Mouse (Mus musculus): Measurements from ENCODE around the gene Lyl1. TPM values are rescaled to one million over a fixed set of nuclear protein-coding genes. Genes with fewer than 3 reads are reported as not detected.

Gene Lyl1
- total RNA-seq, 2 experiments from 2014 or later: 5.8 to 6.7 TPM

DNA sequence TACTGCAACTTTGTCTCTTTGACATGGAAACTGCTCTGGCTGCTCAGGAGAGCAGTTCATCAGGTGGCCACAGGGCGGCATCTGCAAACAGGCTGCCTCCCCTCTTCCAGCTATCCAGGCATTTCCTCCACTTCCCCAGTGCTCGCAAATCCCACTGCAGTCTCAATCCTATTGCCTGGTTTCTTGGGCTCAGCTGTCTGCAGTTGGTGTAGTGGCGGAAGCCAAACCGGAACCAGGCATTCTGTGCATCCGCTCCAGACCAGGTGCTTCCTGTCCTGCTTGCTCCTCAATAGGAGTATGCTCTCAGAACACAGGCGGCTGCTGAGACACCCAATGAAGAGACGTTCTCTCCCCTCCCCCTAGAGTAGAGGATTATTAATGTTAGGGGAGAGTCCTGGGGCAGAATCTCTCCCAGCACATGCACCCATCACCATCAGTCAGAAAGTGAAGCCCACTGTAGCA lies 1.4 kb upstream of the Lyl1 start:
- intact Hi-C loops (cut with DNase I): loop anchor here (2.0 to 5.0 kb wide), 2 partner anchors 38 to 113 kb away; partner anchors contain the start of gene Ier2
- DNase-seq: peak; percentile 76 to 77

- DNase-seq: no peak
- intact Hi-C loops (cut with DNase I): loop anchor here (5.0 kb wide), 1 partner anchor 38 kb away; the partner anchor contains the start of gene Ier2
These were observed 731 bp upstream of the Lyl1 start for GRCm38 (mm10) chr8:84700526-84700925.

- intact Hi-C loops (cut with DNase I): loop anchor here (5.0 kb wide), 1 partner anchor 40 kb away; the partner anchor contains the start of gene Ier2
- DNase-seq: peak in 1 of 2 experiments; percentile 14
These were observed 1.3 kb downstream of the Lyl1 start for GRCm38 (mm10) chr8:84702561-84702960.

DNA sequence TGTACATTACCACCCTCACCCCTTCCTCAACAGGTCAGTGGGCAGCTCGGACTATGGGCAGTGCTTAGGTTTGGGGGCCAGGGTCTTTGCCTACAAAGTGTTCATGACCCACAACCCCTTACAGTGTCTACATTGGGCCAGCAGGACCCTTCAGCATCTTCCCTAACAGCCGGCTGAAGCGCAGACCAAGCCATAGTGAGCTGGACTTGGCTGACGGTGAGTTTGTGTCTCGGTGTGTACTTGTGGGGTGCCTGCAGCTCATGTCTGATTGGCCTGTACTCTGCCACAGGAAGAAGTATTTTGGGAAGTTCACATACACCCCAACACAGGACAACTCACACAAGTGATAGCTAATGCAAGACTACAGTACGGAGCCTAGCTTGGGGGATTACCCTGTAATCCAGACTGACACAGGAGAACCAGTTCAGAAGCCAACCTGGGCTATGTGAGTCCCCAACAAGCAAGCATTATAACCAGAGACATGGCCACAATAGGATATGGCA lies 1.8 kb downstream of the Lyl1 start:
- no peak for DNase-seq
- intact Hi-C loops (cut with DNase I): loop anchor here (5.0 kb wide), 1 partner anchor 41 kb away; the partner anchor contains the start of gene Ier2

- peak in 1 of 2 experiments; percentile 35 for DNase-seq
- intact Hi-C loops (cut with DNase I): loop anchor here (5.0 kb wide), 1 partner anchor 41 kb away; the partner anchor contains the start of gene Ier2
These were observed 2.4 kb downstream of the Lyl1 start for GRCm38 (mm10) chr8:84703466-84704249.

DNA sequence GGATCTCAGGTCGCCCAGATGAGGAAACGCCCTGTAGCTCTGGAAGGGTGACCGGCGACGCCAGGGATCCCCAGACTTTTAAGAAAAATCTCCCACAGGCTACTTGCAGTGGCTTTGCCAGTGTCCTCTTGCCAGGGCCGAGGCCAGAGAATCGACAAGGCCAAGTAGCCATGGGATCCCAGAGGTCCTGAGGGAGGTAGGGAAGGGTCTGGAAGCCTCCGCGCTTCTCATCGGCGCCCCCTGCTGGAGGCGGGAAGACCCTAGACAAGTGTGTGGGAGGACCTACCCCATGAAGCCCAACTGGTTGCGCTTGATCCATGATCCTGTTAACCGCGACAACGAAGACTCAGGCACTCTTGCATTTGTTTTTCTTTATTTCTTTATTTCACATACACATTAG lies 3.1 kb downstream of the Lyl1 start:
- intact Hi-C loops (cut with DNase I): loop anchor here (5.0 kb wide), 1 partner anchor 42 kb away; the partner anchor contains the start of gene Ier2

GRCm38 (mm10) chr8:84704867-84705831 lies 3.9 kb downstream of the Lyl1 start:
- intact Hi-C loops (cut with DNase I): loop anchor here (5.0 kb wide), 1 partner anchor 43 kb away; the partner anchor contains the start of gene Ier2
- DNase-seq: peak; percentile 58 to 61

More for the DNA sequence above, 3.1 kb downstream of the Lyl1 start:
- peak; percentile 90 for DNase-seq

DNA sequence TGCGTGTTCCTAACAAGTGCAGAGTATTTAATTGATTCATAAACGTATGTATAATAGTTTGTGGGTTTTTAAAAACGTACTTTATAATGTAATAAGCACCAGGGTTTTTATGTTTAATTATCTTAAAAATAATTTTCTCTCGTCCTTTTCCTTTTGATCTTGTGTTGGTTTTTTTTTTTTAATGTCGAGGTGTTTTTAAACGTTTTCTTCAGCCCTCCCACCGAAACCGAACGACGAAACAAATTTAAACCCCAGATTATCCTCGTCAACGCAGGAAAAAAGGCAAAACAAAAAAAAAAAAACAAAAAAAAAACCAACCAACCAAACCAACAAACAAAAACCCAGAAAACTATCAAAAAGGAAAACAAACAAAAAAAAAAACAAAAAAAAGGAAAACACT lies 4.7 kb downstream of the Lyl1 start:
- intact Hi-C loops (cut with DNase I): no loop called here
- no peak for DNase-seq

DNA sequence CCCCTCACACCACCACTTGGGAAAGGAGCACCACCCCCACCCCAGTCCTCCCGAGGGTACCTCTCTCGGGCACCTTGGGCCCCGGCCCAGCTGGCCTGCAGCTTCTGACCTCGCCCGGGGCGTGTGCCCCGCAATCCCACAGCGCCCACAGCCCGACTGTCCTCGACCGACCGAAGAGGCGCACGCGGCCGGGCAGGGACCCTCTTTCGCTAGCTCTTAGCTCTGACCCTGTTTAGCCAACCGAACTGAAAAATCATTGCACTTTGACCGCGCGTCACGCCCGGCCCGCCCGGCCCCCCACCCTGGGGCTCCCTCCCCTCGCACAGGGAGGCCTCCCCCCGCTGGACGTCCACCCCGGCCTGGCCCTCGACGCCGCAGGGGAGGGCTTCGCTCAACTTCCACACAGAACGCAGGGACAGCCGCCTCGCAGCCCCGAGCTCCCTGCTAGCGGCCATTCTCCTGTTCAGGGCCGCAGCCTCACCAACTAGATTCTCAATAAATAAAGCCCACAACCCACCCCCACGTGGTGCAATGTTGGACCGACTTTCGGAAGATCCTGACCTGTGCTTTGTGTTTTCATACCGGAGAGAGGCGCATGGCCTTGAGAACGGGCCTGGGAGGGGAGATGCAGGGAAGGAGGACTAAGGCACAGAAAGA lies 5.5 kb downstream of the Lyl1 start:
- intact Hi-C loops (cut with DNase I): no loop called here
- peak; percentile 49 to 71 for DNase-seq

- DNase-seq: peak in 1 of 2 experiments; percentile 60
- intact Hi-C loops (cut with DNase I): no loop called here
These were observed 6.1 kb downstream of the Lyl1 start for GRCm38 (mm10) chr8:84707267-84707883.

GRCm38 (mm10) chr8:84708071-84708541 lies 6.8 kb downstream of the Lyl1 start:
- intact Hi-C loops (cut with DNase I): loop anchor here (2.0 kb wide), 2 partner anchors 15 to 29 kb away; partner anchors contain the start of gene G430095P16Rik
- DNase-seq: peak in 1 of 2 experiments; percentile 50

DNA sequence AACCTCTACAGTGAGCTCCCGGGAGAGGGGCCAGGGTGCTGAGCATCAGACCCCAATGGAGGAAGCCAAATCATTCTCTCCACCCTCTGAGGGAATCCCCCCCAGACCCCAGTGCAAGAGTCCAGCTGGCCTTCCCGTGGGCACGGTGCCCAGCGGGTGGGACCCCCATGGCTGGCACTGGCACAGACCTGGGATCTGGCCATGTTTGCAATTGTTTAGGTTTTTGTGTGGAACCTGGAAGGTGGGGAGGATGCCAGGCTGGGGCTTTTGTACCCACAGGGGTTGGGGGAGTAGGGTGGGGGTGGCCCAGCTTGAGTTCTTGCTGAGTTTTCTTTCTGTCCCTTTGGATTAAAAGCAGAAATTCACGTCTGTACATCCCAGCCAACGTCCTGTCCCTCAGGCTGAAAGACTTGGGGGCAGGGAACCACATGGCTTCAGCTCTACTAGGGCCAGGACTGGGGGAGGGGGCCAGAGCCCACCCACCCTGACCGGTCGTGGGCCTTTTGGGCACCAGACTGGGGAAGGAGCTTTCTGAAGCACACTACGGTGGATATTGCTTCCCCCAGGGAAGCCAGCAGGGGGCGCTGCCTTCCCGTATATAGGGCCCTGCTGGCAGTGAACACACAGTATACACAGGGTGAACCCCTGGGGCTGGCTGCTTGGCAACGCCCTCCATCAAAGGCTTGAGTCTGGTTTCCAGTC lies 7.7 kb downstream of the Lyl1 start:
- peak; percentile 90 to 92 for DNase-seq
- intact Hi-C loops (cut with DNase I): loop anchor here (1.0 to 2.0 kb wide), 3 partner anchors 14 to 102 kb away; partner anchors contain the start of gene G430095P16Rik

- intact Hi-C loops (cut with DNase I): loop anchor here (1.0 to 2.0 kb wide), 3 partner anchors 13 to 101 kb away; partner anchors contain the start of gene G430095P16Rik
- no peak for DNase-seq
These were observed 8.7 kb downstream of the Lyl1 start for GRCm38 (mm10) chr8:84709931-84710330.

- DNase-seq: no peak
- intact Hi-C loops (cut with DNase I): no loop called here
These were observed 10.1 kb downstream of the Lyl1 start for GRCm38 (mm10) chr8:84711312-84711711.

DNA sequence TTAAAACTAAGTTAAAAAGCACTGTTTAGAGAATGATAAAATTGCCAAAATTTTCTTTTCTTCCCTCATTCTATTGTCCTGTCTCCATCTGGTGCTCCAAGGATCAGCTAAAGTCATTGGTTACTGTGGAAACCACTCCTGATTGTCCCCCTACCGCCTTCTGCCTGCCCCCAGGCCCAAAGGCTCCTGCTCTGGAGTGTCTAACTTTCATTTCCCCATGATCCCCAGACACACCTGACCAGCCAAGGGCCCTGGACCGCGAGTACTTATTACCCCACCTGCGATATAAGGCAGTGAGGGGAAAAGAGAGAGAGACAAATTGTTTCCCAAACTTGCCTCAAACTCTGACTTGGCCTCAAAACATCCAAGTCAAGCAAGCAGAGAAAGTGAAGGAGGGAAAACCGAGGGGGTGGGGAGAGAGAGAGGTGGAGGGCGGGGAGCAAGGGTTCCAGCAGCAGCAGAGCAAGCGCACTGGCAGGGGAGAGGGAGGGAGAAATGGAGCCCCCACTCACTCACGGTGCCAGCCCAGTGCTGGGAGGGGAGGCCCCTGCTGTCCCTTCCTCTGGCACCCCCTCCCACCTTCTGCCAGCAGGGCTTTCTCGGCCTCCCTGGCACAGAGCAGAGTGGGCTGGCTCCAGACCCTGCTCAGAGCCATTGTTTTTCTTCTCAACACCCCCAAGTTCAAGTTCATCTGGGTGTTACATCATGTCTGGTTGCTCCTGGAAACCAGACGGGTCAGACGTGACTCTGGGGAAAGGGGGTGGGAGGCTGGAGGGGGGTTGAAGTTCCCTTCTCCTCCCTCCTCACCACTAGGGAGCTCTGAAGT lies 10.9 kb downstream of the Lyl1 start:
- DNase-seq: peak; percentile 64 to 65
- intact Hi-C loops (cut with DNase I): no loop called here

DNA sequence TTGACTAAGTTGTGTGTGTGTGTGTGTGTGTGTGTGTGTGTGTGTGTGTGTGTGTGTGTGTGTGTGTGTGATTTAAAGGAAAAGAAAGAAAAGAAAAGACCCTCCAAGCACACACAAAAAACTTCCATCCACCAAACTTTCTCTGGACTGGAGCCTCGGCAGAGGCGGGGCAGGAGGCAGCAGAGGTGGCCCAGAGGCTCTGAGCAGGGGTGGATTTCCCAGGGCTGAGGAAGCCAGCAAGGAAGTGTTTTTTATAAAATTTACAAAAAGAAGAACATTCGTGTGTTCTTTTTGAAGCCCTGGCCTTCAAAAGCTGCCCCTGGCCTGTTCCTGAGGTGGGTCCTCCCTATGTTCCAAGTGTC lies 11.5 kb downstream of the Lyl1 start:
- DNase-seq: peak in 1 of 2 experiments; percentile 50
- intact Hi-C loops (cut with DNase I): no loop called here

DNA sequence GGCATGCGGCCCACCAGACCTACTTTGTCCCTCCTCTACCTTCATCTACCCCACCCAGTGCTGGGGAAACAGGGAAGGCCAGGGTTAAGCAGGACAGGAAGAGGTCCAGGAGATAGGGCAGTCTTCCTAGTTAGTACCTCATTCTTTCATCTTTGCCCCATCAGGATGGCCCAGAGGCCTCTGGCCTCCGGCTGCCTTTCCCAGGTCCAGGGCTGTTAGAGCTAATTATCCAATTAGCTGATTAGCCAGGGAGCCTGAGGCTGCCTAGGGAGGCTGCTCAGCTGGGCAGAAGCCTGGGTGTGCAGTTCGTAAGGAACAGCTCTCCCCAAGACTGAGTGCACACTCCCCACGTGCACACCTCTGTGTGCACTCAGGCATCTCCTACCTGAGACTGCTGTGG lies 12.1 kb downstream of the Lyl1 start:
- intact Hi-C loops (cut with DNase I): no loop called here

More for the DNA sequence above, 12.1 kb downstream of the Lyl1 start:
- DNase-seq: no peak

All from heart, postnatal 14 days (tissue).